Mouse (Mus musculus) ES-E14 (cell line): ENCODE measurements at regions not wholly inside any gene's neighbourhood (a gene's known extent, or its start where the extent isn't known, plus 50 kb on each side); places are given as distances from the start of the nearest gene placed in this dataset.

Source experiments
- CHD2 ChIP-seq: IDR thresholded peaks from 2 replicates; pipeline ENCODE4 v1.6.1; 2014; ENCODE audit warnings: mild to moderate bottlenecking, low read depth, low read length, inconsistent platforms
- MAFK ChIP-seq: IDR thresholded peaks from 2 replicates; pipeline ENCODE4 v1.6.1; 2014; ENCODE audit warnings: mild to moderate bottlenecking, low read depth, low read length, inconsistent platforms; ENCODE audit not compliant: insufficient read depth
- ZC3H11A ChIP-seq: IDR thresholded peaks from 2 replicates; pipeline ENCODE4 v1.6.1; 2012; ENCODE audit warnings: low read depth, mild to moderate bottlenecking, inconsistent platforms, low read length, borderline replicate concordance

DNA sequence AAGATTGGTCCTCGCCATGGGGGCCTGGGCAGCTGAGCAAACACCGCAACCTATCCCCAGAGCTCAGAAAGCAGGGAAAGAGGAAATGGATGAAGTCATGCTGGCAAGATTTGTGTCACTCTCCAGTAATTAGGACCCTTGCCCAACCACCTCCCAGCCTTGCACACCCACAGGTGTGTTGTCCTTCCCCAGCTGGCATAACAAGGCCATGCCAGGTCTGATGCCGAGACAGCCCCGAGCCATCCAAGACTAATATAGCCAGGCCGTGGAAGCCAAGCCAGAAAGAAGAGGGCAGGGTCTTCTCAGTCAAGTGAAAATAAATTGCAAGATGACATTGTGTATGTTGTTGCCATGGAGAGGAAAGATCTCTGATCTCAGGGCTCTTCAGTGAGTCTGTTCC is 164.3 kb downstream of the Snx19 start:
- TF ChIP-seq CHD2 (no peak), ZC3H11A (no peak), MAFK (no peak)
